32 mouse cellular contexts compared by ENCODE assay signal in the genomic region with DNA sequence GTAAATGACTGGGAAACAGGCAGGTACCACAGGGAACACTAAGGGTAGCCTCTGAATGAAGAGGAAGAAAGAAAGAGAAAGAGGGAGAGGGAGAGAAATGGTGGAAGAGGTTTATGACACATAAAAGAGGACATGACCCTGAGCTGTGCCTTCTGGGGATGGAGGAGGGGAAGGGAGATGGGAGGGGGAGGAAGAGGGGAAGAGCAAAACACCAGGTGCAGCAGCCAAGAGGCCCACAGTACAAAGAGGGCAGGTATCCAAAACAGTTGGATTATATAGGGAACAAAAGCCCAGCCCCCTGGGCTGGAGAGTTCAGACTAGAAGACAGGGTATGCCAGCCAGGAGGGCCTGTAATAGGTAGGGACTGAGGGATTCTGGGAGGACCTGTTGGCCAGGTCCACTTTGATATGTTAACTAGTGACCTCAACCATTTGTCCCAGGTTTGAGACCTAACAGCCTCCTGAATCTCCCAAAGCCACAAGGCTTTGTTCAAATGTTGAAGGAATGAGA.
DNase-seq lines count a peak whose midpoint lies in the region; ATAC-seq lines count a peak whose summit lies in the region.
"Had no signal": no experiment of that assay in that cellular context is flagged by ENCODE, and none has a peak within 500 bp of the region (broad histone marks: within the 10 kb centered on the region; RNA-seq: fewer than 3 reads in every experiment).

No protein-coding gene starts in this region.

- no peaks in the 10 kb centered on the region for H3K9me3 ChIP-seq in lung, embryonic 15.5 days
- H3K9me3 ChIP-seq in liver, embryonic 12.5 days (replicated peaks) = no peaks in the 10 kb centered on the region
- H3K9me3 ChIP-seq: forebrain, embryonic 10.5 days; forebrain, embryonic 15.5 days; heart, embryonic 13.5 days; hindbrain, embryonic 15.5 days; liver, embryonic 15.5 days; midbrain, embryonic 12.5 days; neural tube, embryonic 12.5 days had no signal

- DNase-seq in lung, postnatal 36 days = no peak
- DNase-seq in thymus, adult 18-20 months = peak; percentile 14 to 40
- peak; percentile 58 for DNase-seq in thymus, postnatal 25 days
- no peak for DNase-seq in urinary bladder, postnatal 25 days (ENCODE audit: low spot score)
- DNase-seq in lung, postnatal 25 days (ENCODE audit: low spot score) = no peak
- DNase-seq: adrenal gland, adult 8-10 months; cerebellum, adult 8-10 months; cerebellum, postnatal 25 days; gastrocnemius, postnatal 25 days; heart, adult 2 months; heart, postnatal 10 days; kidney, adult 18-20 months; kidney, postnatal 36 days; layer of hippocampus, postnatal 36 days; liver; lung, embryonic 14.5 days; lung, postnatal 4 days; right cerebral cortex, postnatal 4 days had no signal

- no peak overlapping the region for H3K4me3 ChIP-seq in lung, embryonic 15.5 days
- H3K4me3 ChIP-seq in liver, embryonic 12.5 days = no peak overlapping the region
- H3K4me3 ChIP-seq: forebrain, embryonic 10.5 days; forebrain, embryonic 15.5 days; heart, adult 2 months; heart, embryonic 13.5 days; hindbrain, embryonic 15.5 days; liver, embryonic 15.5 days; megakaryocyte, embryonic 14.5 days; midbrain, embryonic 12.5 days; myocyte; neural tube, embryonic 12.5 days had no signal

- H3K36me3 ChIP-seq in lung, embryonic 15.5 days = no peaks in the 10 kb centered on the region
- H3K36me3 ChIP-seq in liver, embryonic 12.5 days = no peaks in the 10 kb centered on the region
- H3K36me3 ChIP-seq: forebrain, embryonic 10.5 days; forebrain, embryonic 15.5 days; heart, embryonic 13.5 days; hindbrain, embryonic 15.5 days; liver, embryonic 15.5 days; midbrain, embryonic 12.5 days; neural tube, embryonic 12.5 days had no signal

- H3K27ac ChIP-seq in lung, embryonic 15.5 days = 0 out of 2 replicates have a peak overlapping the region, but pooled peaks have one; percentile 17
- no peak overlapping the region for H3K27ac ChIP-seq in liver, embryonic 12.5 days
- H3K27ac ChIP-seq: forebrain, embryonic 10.5 days; forebrain, embryonic 15.5 days; heart, adult 2 months; hindbrain, embryonic 15.5 days; liver, embryonic 15.5 days; midbrain, embryonic 12.5 days; neural tube, embryonic 12.5 days; stomach, postnatal 0 days had no signal

- H3K4me1 ChIP-seq in lung, embryonic 15.5 days = peaks cover 20% of the 10 kb centered on the region
- peaks cover 10% of the 10 kb centered on the region for H3K4me1 ChIP-seq in liver, embryonic 12.5 days
- H3K4me1 ChIP-seq: liver, embryonic 15.5 days; megakaryocyte, embryonic 14.5 days had no signal

- H3K27me3 ChIP-seq in lung, embryonic 15.5 days = no peaks in the 10 kb centered on the region
- no peaks in the 10 kb centered on the region for H3K27me3 ChIP-seq in liver, embryonic 12.5 days (replicated peaks)
- H3K27me3 ChIP-seq: forebrain, embryonic 15.5 days; heart, embryonic 13.5 days; hindbrain, embryonic 15.5 days; liver, embryonic 15.5 days; megakaryocyte, embryonic 14.5 days; midbrain, embryonic 12.5 days had no signal

- H3K4me2 ChIP-seq in lung, embryonic 15.5 days = no peak overlapping the region
- no peak overlapping the region for H3K4me2 ChIP-seq in liver, embryonic 12.5 days
- H3K4me2 ChIP-seq: forebrain, embryonic 15.5 days; heart, embryonic 13.5 days; hindbrain, embryonic 15.5 days; liver, embryonic 15.5 days; lung, embryonic 14.5 days; midbrain, embryonic 12.5 days; neural tube, embryonic 12.5 days had no signal

- no peak overlapping the region for H3K9ac ChIP-seq in lung, embryonic 15.5 days
- no peak overlapping the region for H3K9ac ChIP-seq in liver, embryonic 12.5 days
- H3K9ac ChIP-seq: forebrain, embryonic 15.5 days; heart, embryonic 13.5 days; hindbrain, embryonic 15.5 days; liver, embryonic 15.5 days; lung, embryonic 14.5 days; midbrain, embryonic 12.5 days; neural tube, embryonic 12.5 days had no signal

- no peak for ATAC-seq in lung, embryonic 15.5 days (ENCODE audit: borderline replicate concordance, extremely low read depth, low FRiP score, low TSS enrichment)
- no peak for ATAC-seq in liver, embryonic 12.5 days
- ATAC-seq: CD4-positive, CD25-positive, alpha-beta regulatory T cell, adult 4 months; inflammation-experienced regulatory T-cells, adult 6 months had no signal

Comparison
In these comparisons a context has a peak if more than half of its experiments do, and no peak if none do; other contexts are left out.
1. DNase-seq: peak in thymus, adult 18-20 months (2 of 2) and thymus, postnatal 25 days (single experiment); none in lung, postnatal 36 days (single experiment), urinary bladder, postnatal 25 days (single experiment) and lung, postnatal 25 days (single experiment).